ENCODE assay signal across 13 mouse cellular contexts in the genomic region with DNA sequence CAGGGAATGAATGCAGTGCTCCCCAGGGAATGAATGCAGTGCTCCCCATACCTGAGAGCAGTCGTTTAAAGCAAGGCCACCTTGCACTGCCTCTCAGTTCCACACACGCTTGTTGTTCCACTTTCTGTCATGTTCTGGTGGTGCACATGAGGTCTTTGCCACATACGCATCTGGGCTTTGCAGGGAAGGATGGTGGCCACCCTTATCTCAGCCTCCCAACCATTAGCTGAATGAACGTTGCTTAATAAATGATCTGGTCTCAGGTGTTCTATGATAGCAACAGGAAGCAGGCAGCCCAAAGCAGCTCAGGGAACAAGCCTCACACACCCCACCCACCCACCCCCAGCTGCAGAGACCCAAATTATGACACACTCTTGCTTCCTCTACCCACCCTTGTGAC.
"Had no signal": no experiment of that assay in that cellular context is flagged by ENCODE, and none has a peak within 500 bp of the region (broad histone marks: within the 10 kb centered on the region; RNA-seq: fewer than 3 reads in every experiment).

No protein-coding gene starts in this region.

- DNase-seq: kidney, adult 11 months; kidney, adult 9 months; kidney, postnatal 36 days; layer of hippocampus, adult 9-11 months; layer of hippocampus, postnatal 36 days; lung, adult 18-20 months; right cerebral cortex, postnatal 25 days had no signal

- ATAC-seq: inflammation-experienced regulatory T-cells, adult 6 months; midbrain, embryonic 16.5 days had no signal

- H3K9me3 ChIP-seq: limb, embryonic 13.5 days had no signal

- H3K4me3 ChIP-seq: limb, embryonic 13.5 days; midbrain, embryonic 12.5 days; neural tube, embryonic 13.5 days had no signal

- H3K4me2 ChIP-seq: limb, embryonic 13.5 days; midbrain, embryonic 12.5 days; neural tube, embryonic 13.5 days had no signal

- H3K27ac ChIP-seq: kidney, postnatal 0 days; limb, embryonic 13.5 days; midbrain, embryonic 12.5 days; neural tube, embryonic 13.5 days had no signal

- H3K9ac ChIP-seq: limb, embryonic 13.5 days; midbrain, embryonic 12.5 days; neural tube, embryonic 13.5 days had no signal

- H3K27me3 ChIP-seq: limb, embryonic 13.5 days; midbrain, embryonic 12.5 days; neural tube, embryonic 13.5 days had no signal

- H3K36me3 ChIP-seq: limb, embryonic 13.5 days; midbrain, embryonic 12.5 days; neural tube, embryonic 13.5 days had no signal
